Comparison of ENCODE assay signal across 18 mouse cellular contexts in the genomic region with DNA sequence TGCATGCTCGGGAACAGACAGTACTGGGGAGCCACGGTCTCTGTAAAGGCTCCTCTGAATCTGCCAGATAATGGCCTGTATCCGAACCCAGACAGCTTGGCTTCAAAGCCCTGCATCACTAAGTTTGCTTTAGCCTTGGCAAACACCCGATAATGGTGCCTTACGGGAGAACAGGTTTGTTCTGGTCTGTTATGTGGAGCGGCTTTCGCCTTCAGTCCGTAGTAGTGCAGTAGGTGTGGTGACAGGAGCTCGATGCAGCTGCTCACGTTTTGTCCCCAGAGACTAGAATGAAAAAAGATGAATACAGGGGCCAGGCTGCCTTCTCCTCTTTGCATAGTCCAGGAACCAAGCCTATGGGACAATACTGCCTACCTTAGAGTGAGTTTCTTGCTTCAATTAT.
DNase-seq lines count a peak whose midpoint lies in the region; ATAC-seq and TF ChIP-seq lines count a peak whose summit lies in the region.
"Had no signal": no experiment of that assay in that cellular context is flagged by ENCODE, and none has a peak within 500 bp of the region (broad histone marks: within the 10 kb centered on the region; RNA-seq: fewer than 3 reads in every experiment).

No protein-coding gene starts in this region.

- no peaks in the 10 kb centered on the region for H3K36me3 ChIP-seq in forebrain, embryonic 10.5 days (replicated peaks)
- no peaks in the 10 kb centered on the region for H3K36me3 ChIP-seq in forebrain, postnatal 0 days (ENCODE audit: insufficient read depth)
- H3K36me3 ChIP-seq in lung, embryonic 14.5 days (ENCODE audit: insufficient read depth) = no peaks in the 10 kb centered on the region
- H3K36me3 ChIP-seq in lung, postnatal 0 days (ENCODE audit: insufficient read depth, low read length) = no peaks in the 10 kb centered on the region
- H3K36me3 ChIP-seq in hindbrain, embryonic 14.5 days (replicated peaks; ENCODE audit: control insufficient read depth, insufficient read depth) = no peaks in the 10 kb centered on the region
- no peaks in the 10 kb centered on the region for H3K36me3 ChIP-seq in stomach, embryonic 14.5 days (ENCODE audit: control insufficient read depth, insufficient read depth, low read length)
- H3K36me3 ChIP-seq in limb, embryonic 10.5 days = no peaks in the 10 kb centered on the region

- peak overlapping the region; percentile 37; the same call in 1 of the 2 replicates for H3K27ac ChIP-seq in forebrain, embryonic 10.5 days
- no peak overlapping the region for H3K27ac ChIP-seq in forebrain, postnatal 0 days (ENCODE audit: low read depth, low read length)
- peak overlapping the region; percentile 62; the same call in 1 of the 2 replicates for H3K27ac ChIP-seq in lung, embryonic 14.5 days (ENCODE audit: low read depth)
- no peak overlapping the region for H3K27ac ChIP-seq in lung, postnatal 0 days (ENCODE audit: low read length)
- no peak overlapping the region for H3K27ac ChIP-seq in hindbrain, embryonic 14.5 days
- H3K27ac ChIP-seq in stomach, embryonic 14.5 days (ENCODE audit: low read length) = peak overlapping the region; percentile 76; the same call in 1 of the 2 replicates
- H3K27ac ChIP-seq in limb, embryonic 10.5 days = no peak overlapping the region
- H3K27ac ChIP-seq: forebrain, embryonic 13.5 days had no signal

- peaks cover 16% of the 10 kb centered on the region for H3K27me3 ChIP-seq in forebrain, embryonic 10.5 days (ENCODE audit: poor library complexity, severe bottlenecking)
- no peaks in the 10 kb centered on the region for H3K27me3 ChIP-seq in forebrain, postnatal 0 days (ENCODE audit: insufficient read depth, low read length)
- no peaks in the 10 kb centered on the region for H3K27me3 ChIP-seq in lung, embryonic 14.5 days (ENCODE audit: insufficient read depth, low read length)
- no peaks in the 10 kb centered on the region for H3K27me3 ChIP-seq in lung, postnatal 0 days (replicated peaks; ENCODE audit: insufficient read depth, low read length)
- no peaks in the 10 kb centered on the region for H3K27me3 ChIP-seq in hindbrain, embryonic 14.5 days (ENCODE audit: control insufficient read depth, insufficient read depth, low read length)
- H3K27me3 ChIP-seq in stomach, embryonic 14.5 days (ENCODE audit: control insufficient read depth, insufficient read depth, low read length) = no peaks in the 10 kb centered on the region
- H3K27me3 ChIP-seq in limb, embryonic 10.5 days (ENCODE audit: low read depth, poor library complexity, severe bottlenecking) = peaks cover 13% of the 10 kb centered on the region

- no peak for TF ChIP-seq CTCF in forebrain, postnatal 0 days (IDR thresholded peaks at IDR 0.05; ENCODE audit: low read depth)
- TF ChIP-seq CTCF in lung, embryonic 14.5 days (IDR thresholded peaks at IDR 0.05; ENCODE audit: low read depth) = no peak
- TF ChIP-seq CTCF in lung, postnatal 0 days (IDR thresholded peaks at IDR 0.05) = no peak

- peaks cover 20% of the 10 kb centered on the region for H3K4me1 ChIP-seq in forebrain, embryonic 10.5 days
- no peaks in the 10 kb centered on the region for H3K4me1 ChIP-seq in forebrain, postnatal 0 days (ENCODE audit: insufficient read depth)
- peaks cover 27% of the 10 kb centered on the region for H3K4me1 ChIP-seq in lung, embryonic 14.5 days (ENCODE audit: insufficient read depth)
- peaks cover 6% of the 10 kb centered on the region; the same call in 1 of the 2 replicates for H3K4me1 ChIP-seq in lung, postnatal 0 days (ENCODE audit: insufficient read depth, low read depth, low read length)
- 0 out of 2 replicates have a peak, but pooled peaks cover 8% of the 10 kb centered on the region for H3K4me1 ChIP-seq in hindbrain, embryonic 14.5 days (replicated peaks; ENCODE audit: control insufficient read depth, insufficient read depth, low read length)
- H3K4me1 ChIP-seq in stomach, embryonic 14.5 days (ENCODE audit: control insufficient read depth, insufficient read depth, low read length) = peaks cover 24% of the 10 kb centered on the region
- peaks cover 35% of the 10 kb centered on the region for H3K4me1 ChIP-seq in limb, embryonic 10.5 days

- TF ChIP-seq EP300 in lung, postnatal 0 days (IDR thresholded peaks at IDR 0.05) = no peak

- WGBS in forebrain, embryonic 10.5 days = 87% methylated on average over 10 of the region's 10 CpGs
- WGBS in forebrain, postnatal 0 days = 70% methylated on average over 10 of the region's 10 CpGs
- WGBS in lung, embryonic 14.5 days = 47% methylated on average over 10 of the region's 10 CpGs
- 53% methylated on average over 10 of the region's 10 CpGs for WGBS in lung, postnatal 0 days
- 63% methylated on average over 10 of the region's 10 CpGs for WGBS in hindbrain, embryonic 14.5 days
- WGBS in stomach, embryonic 14.5 days = 63% methylated on average over 10 of the region's 10 CpGs
- WGBS in limb, embryonic 10.5 days = 86% methylated on average over 10 of the region's 10 CpGs

- H3K4me2 ChIP-seq in forebrain, postnatal 0 days (ENCODE audit: low read depth) = no peak overlapping the region
- H3K4me2 ChIP-seq in lung, embryonic 14.5 days = no peak overlapping the region
- H3K4me2 ChIP-seq in lung, postnatal 0 days (replicated peaks; ENCODE audit: low read depth, low read length) = no peak overlapping the region
- no peak overlapping the region for H3K4me2 ChIP-seq in hindbrain, embryonic 14.5 days (replicated peaks)
- no peak overlapping the region for H3K4me2 ChIP-seq in stomach, embryonic 14.5 days (replicated peaks; ENCODE audit: low read depth, low read length)
- H3K4me2 ChIP-seq: forebrain, embryonic 13.5 days; heart, embryonic 11.5 days had no signal

- no peak overlapping the region for H3K9ac ChIP-seq in forebrain, postnatal 0 days
- no peak overlapping the region for H3K9ac ChIP-seq in lung, embryonic 14.5 days
- no peak overlapping the region for H3K9ac ChIP-seq in lung, postnatal 0 days (replicated peaks; ENCODE audit: low read depth)
- H3K9ac ChIP-seq in hindbrain, embryonic 14.5 days = no peak overlapping the region
- no peak overlapping the region for H3K9ac ChIP-seq in stomach, embryonic 14.5 days (replicated peaks; ENCODE audit: low read depth, low read length)
- H3K9ac ChIP-seq: forebrain, embryonic 13.5 days had no signal

- ATAC-seq in forebrain, postnatal 0 days = no peak
- ATAC-seq in lung, embryonic 14.5 days (ENCODE audit: insufficient read depth) = no peak
- no peak for ATAC-seq in lung, postnatal 0 days
- ATAC-seq in hindbrain, embryonic 14.5 days (ENCODE audit: low FRiP score) = peak; percentile 44
- peak; percentile 69; the same call in 1 of the 2 replicates for ATAC-seq in stomach, embryonic 14.5 days (ENCODE audit: insufficient number of reproducible peaks, insufficient read depth, low FRiP score, low read depth)
- ATAC-seq: forebrain, embryonic 13.5 days had no signal

- H3K4me3 ChIP-seq in forebrain, embryonic 10.5 days = no peak overlapping the region
- H3K4me3 ChIP-seq in forebrain, postnatal 0 days (ENCODE audit: low read depth, low read length) = no peak overlapping the region
- H3K4me3 ChIP-seq in lung, embryonic 14.5 days (ENCODE audit: low read depth, low read length) = no peak overlapping the region
- H3K4me3 ChIP-seq in lung, postnatal 0 days (ENCODE audit: low read depth, low read length) = no peak overlapping the region
- no peak overlapping the region for H3K4me3 ChIP-seq in hindbrain, embryonic 14.5 days (replicated peaks; ENCODE audit: low read length)
- no peak overlapping the region for H3K4me3 ChIP-seq in stomach, embryonic 14.5 days (ENCODE audit: low read depth, low read length)
- no peak overlapping the region for H3K4me3 ChIP-seq in limb, embryonic 10.5 days
- H3K4me3 ChIP-seq: forebrain, embryonic 13.5 days had no signal

- no peaks in the 10 kb centered on the region for H3K9me3 ChIP-seq in forebrain, embryonic 10.5 days
- H3K9me3 ChIP-seq in forebrain, postnatal 0 days (ENCODE audit: low read length) = no peaks in the 10 kb centered on the region
- H3K9me3 ChIP-seq in lung, embryonic 14.5 days (ENCODE audit: low read depth, low read length) = no peaks in the 10 kb centered on the region
- no peaks in the 10 kb centered on the region for H3K9me3 ChIP-seq in lung, postnatal 0 days (ENCODE audit: low read length)
- H3K9me3 ChIP-seq in hindbrain, embryonic 14.5 days (ENCODE audit: control insufficient read depth, low read length) = no peaks in the 10 kb centered on the region
- H3K9me3 ChIP-seq in stomach, embryonic 14.5 days (ENCODE audit: control insufficient read depth, low read depth, low read length) = no peaks in the 10 kb centered on the region
- H3K9me3 ChIP-seq in limb, embryonic 10.5 days (replicated peaks) = no peaks in the 10 kb centered on the region
- H3K9me3 ChIP-seq: forebrain, embryonic 13.5 days had no signal

- DNase-seq in forebrain, embryonic 10.5 days (ENCODE audit: extremely low spot score, low spot score) = no peak
- DNase-seq in forebrain, postnatal 0 days = no peak
- DNase-seq in lung, embryonic 14.5 days = no peak
- no peak for DNase-seq in lung, postnatal 0 days (ENCODE audit: low spot score)
- no peak for DNase-seq in hindbrain, embryonic 14.5 days (ENCODE audit: low spot score)
- no peak for DNase-seq in urinary bladder, postnatal 14 days (ENCODE audit: low spot score)
- no peak for DNase-seq in limb, embryonic 10.5 days (ENCODE audit: low spot score)
- DNase-seq: adrenal gland, postnatal 10 days; cerebellum, adult 11 months; embryo, embryonic 11 days; kidney, adult 2 months; liver; lung, adult 2 months; right cerebral cortex, adult 18-20 months; thymus, postnatal 25 days had no signal

Comparison
In these comparisons a context has a peak if more than half of its experiments do, and no peak if none do; other contexts are left out.
1. H3K27ac ChIP-seq: peak in forebrain, embryonic 10.5 days (single experiment), lung, embryonic 14.5 days (single experiment) and stomach, embryonic 14.5 days (single experiment); none in forebrain, postnatal 0 days (single experiment), lung, postnatal 0 days (single experiment), hindbrain, embryonic 14.5 days (single experiment) and limb, embryonic 10.5 days (single experiment).
2. ATAC-seq: peak in hindbrain, embryonic 14.5 days (single experiment) and stomach, embryonic 14.5 days (single experiment); none in forebrain, postnatal 0 days (single experiment), lung, embryonic 14.5 days (single experiment) and lung, postnatal 0 days (single experiment).